Mouse (Mus musculus): ENCODE data around the gene Hgfac. TPM values are rescaled to one million over a fixed set of nuclear protein-coding genes. Genes with fewer than 3 reads are reported as not detected.

Hgfac gene
- polyA plus RNA-seq, 1 experiment from 2014 or later: 7.7 TPM

Small RNAs within 50 kb of the gene (microRNA-seq; reads per million reads assigned to microRNA genes)
- 3.5 reads per million, percentile 19 among the genes with 10 or more reads in this experiment for gene Mir3097

Other genes starting within 250 kb of the Hgfac start
- 0.59 and 0.65 TPM in 2 replicates for gene Msantd1, start 133.5 kb upstream of the Hgfac start, polyA plus RNA-seq (2015; fragmentation: Nextera tagmentation; extraction: Ambion mirVana)
- gene Rgs12, start 92.1 kb upstream of the Hgfac start, polyA plus RNA-seq (2015; fragmentation: Nextera tagmentation; extraction: Ambion mirVana): 31.8 and 34.4 TPM in 2 replicates
- 1.9 and 2.0 TPM in 2 replicates for gene Dok7, start 15.3 kb downstream of the Hgfac start, polyA plus RNA-seq (2015; fragmentation: Nextera tagmentation; extraction: Ambion mirVana)
- 156 and 192 TPM in 2 replicates for gene Lrpap1, start 64.3 kb downstream of the Hgfac start, polyA plus RNA-seq (2015; fragmentation: Nextera tagmentation; extraction: Ambion mirVana)
- not detected in 2 replicates for gene Adra2c, start 236.8 kb downstream of the Hgfac start, polyA plus RNA-seq (2015; fragmentation: Nextera tagmentation; extraction: Ambion mirVana)

All from stomach, embryonic 16.5 days (tissue).